Mouse (Mus musculus): ENCODE measurements around the gene Anapc15-ps. TPM values are rescaled to one million over a fixed set of nuclear protein-coding genes. Genes with fewer than 3 reads are reported as not detected.
A peak's percentile ranks its signal among the peaks of the same experiment; 100 is the strongest.

Anapc15-ps gene
- polyA plus RNA-seq, 1 experiment from 2014 or later, result not detected

DNA sequence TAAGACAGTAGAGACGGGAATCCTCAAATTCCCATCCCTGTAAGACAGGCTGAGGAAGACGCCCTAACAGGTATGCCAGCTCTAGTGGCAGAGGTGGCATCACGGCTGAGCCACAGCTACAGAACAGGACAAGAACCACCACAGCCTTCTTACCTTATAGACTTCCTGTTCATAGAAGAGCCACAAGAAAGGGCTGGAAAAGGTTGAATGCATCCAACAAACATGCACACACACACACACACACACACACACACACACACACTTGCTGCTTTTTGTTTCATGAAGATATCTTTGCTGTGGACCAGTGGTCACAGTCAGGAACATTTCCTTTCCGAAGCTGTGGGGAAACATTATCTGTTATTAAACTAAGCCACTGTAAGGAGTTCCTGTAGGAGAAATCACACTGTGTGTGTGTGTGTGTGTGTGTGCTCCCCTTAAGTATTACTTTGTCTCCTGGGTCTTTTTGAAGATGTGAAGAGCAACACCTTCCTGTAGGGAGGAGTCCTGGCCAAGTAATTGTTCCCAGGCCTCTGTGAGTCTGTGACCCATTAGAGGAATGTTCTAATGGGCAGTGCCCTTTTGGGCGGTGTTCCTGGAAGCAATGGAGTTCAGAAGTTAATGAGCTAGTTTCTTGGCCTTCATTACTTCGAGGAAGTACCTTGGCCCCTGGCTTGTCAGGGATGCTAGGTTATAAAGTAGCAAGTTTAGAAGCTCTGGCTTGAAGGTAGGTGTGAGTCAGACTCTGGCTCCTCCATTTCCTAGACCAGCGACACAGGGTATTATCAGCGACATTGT, 25.9 kb upstream of the Anapc15-ps start:
- no peak for DNase-seq (ENCODE audit: low spot score)
- H3K27me3 ChIP-seq (ENCODE audit: control insufficient read depth, insufficient read depth, low read length), result no peaks in the 10 kb centered on the region
- no peak overlapping the region for H3K27ac ChIP-seq (ENCODE audit: low read depth, low read length)
- no peaks in the 10 kb centered on the region for H3K9me3 ChIP-seq (ENCODE audit: control insufficient read depth, low read length)
- H3K4me3 ChIP-seq (ENCODE audit: low read depth, low read length), result no peak overlapping the region
- no peaks in the 10 kb centered on the region for H3K4me1 ChIP-seq (replicated peaks; ENCODE audit: control insufficient read depth, insufficient read depth, low read length)
- H3K9ac ChIP-seq (ENCODE audit: low read length), result no peak overlapping the region
- no peak overlapping the region for H3K4me2 ChIP-seq (ENCODE audit: low read depth, low read length, severe bottlenecking)
- no peaks in the 10 kb centered on the region for H3K36me3 ChIP-seq (ENCODE audit: control insufficient read depth, insufficient read depth, low read length)
- WGBS, result 88% methylated on average over 8 of the region's 8 CpGs
- no peak for ATAC-seq (replicated peaks; ENCODE audit: low FRiP score)

DNA sequence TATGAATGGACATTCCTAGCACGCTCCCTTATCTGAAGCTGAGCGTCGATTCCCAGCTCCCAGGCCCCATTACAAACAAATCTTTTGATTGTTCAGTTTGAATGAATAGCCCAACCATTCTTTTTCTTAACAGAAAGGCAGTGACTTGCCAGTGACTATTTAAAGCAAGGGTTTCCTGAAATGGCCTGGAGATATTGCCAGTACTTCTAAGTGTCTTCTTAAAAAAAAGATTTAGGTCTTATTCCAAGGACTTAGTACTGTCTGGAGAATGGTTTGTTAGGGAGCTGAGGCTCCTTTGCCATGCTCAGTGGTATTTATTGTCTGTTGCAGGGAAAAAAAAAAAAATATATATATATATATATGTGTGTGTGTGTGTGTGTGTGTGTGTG, 23.0 kb upstream of the Anapc15-ps start:
- WGBS, result 47% methylated on average over 3 of the region's 3 CpGs
- Histone ChIP-seq H3K4me3 (ENCODE audit: low read depth, low read length) (no peak overlapping the region), H3K9ac (ENCODE audit: low read length) (no peak overlapping the region), H3K4me1 (replicated peaks; ENCODE audit: control insufficient read depth, insufficient read depth, low read length) (no peaks in the 10 kb centered on the region), H3K27ac (ENCODE audit: low read depth, low read length) (no peak overlapping the region), H3K4me2 (ENCODE audit: low read depth, low read length, severe bottlenecking) (no peak overlapping the region), H3K27me3 (ENCODE audit: control insufficient read depth, insufficient read depth, low read length) (no peaks in the 10 kb centered on the region), H3K9me3 (ENCODE audit: control insufficient read depth, low read length) (no peaks in the 10 kb centered on the region), H3K36me3 (ENCODE audit: control insufficient read depth, insufficient read depth, low read length) (no peaks in the 10 kb centered on the region)
- DNase-seq (ENCODE audit: low spot score) (peak; percentile 4), ATAC-seq (replicated peaks; ENCODE audit: low FRiP score) (no peak)

DNA sequence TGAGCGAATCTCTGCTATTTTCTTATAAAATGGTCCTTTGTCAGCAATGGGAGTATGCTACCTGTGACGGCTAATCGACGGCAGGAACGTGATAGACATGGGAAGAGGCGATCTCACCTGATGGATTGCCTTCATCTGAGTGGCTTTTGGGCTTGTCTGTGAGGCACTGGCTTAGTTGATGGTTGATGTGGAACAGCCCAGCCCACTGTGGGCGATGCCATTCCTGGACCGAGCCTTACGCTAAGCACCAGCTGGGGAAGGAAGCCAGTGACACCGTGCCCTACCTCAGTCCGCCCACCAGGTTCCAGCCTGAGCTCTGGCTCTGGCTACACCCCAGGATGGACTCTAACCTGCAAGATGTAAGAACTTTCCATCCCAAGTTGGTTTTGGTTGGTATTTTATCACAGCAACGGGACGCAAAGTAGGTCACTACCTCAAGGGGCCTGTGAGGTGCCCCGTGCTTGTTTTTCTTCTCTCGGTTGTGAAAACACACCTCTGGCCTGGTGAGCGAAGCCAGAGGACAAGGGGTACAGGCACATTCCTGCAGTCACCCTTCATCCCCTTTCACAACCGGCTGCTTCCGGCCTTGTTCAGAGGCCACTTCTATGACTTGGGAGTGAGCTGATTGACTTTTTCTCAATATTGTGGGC, 22.5 kb upstream of the Anapc15-ps start:
- Histone ChIP-seq H3K4me2 (ENCODE audit: low read depth, low read length, severe bottlenecking) (no peak overlapping the region), H3K4me3 (ENCODE audit: low read depth, low read length) (no peak overlapping the region), H3K36me3 (ENCODE audit: control insufficient read depth, insufficient read depth, low read length) (no peaks in the 10 kb centered on the region), H3K9me3 (ENCODE audit: control insufficient read depth, low read length) (no peaks in the 10 kb centered on the region), H3K4me1 (replicated peaks; ENCODE audit: control insufficient read depth, insufficient read depth, low read length) (no peaks in the 10 kb centered on the region), H3K27ac (ENCODE audit: low read depth, low read length) (no peak overlapping the region), H3K27me3 (ENCODE audit: control insufficient read depth, insufficient read depth, low read length) (no peaks in the 10 kb centered on the region), H3K9ac (ENCODE audit: low read length) (no peak overlapping the region)
- ATAC-seq (replicated peaks; ENCODE audit: low FRiP score), result no peak
- WGBS, result 85% methylated on average over 18 of the region's 18 CpGs
- no peak for DNase-seq (ENCODE audit: low spot score)

DNA sequence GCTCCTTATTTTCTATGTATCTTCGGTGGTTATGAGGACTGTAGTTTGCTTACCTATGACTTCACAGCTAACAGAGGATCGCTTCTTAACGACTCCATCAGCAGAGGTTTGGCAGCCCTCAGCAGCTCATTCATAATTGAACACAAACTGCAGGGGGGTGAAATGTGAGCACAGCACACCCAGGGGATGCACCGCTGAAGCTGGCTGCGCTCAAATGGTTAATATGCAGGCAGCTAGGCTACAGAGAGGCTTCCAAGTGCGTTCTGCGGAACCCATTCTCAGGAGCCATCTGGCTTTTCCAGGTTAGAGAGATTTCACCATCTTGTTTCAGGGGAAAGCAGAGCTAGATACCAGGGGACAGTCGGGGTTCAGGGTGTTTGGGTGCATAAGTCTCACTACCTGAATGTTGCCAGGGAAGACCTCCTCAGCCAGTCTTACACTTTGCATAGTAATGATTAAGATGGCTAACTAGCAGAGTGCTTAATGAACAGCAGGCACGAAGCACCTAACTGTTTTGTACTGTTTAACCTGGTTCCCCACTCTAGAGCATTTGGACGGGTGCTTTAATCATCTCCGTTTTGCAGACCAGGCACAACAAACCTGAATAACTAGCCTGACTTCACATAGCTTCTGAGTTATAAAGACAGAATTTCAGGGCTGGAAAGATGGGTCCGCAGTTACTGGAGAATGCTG, 21.5 kb upstream of the Anapc15-ps start:
- WGBS, result 68% methylated on average over 12 of the region's 12 CpGs

DNA sequence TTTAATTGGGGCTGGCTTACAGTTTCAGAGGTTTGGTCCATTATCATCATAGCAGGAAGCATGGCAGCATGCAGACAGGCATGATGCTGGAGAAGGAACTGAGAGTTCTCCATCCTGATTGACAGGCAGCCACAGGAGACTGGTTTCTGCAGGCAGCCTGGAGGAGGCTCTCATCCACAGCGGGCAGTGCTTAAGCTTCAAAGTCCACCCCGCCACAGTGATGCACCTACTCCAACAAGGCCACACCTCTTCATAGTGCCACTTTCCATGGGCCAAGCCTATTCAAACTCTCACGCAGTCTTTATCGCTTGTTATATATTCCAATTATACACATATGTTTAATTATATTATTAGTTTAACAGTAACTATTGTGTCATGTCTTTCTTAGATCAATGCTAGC, 18.1 kb upstream of the Anapc15-ps start:
- 96% methylated on average over 4 of the region's 4 CpGs for WGBS
- Histone ChIP-seq H3K4me1 (replicated peaks; ENCODE audit: control insufficient read depth, insufficient read depth, low read length) (no peaks in the 10 kb centered on the region), H3K9me3 (ENCODE audit: control insufficient read depth, low read length) (no peaks in the 10 kb centered on the region), H3K9ac (ENCODE audit: low read length) (no peak overlapping the region), H3K4me2 (ENCODE audit: low read depth, low read length, severe bottlenecking) (no peak overlapping the region), H3K27ac (ENCODE audit: low read depth, low read length) (no peak overlapping the region), H3K4me3 (ENCODE audit: low read depth, low read length) (no peak overlapping the region), H3K36me3 (ENCODE audit: control insufficient read depth, insufficient read depth, low read length) (no peaks in the 10 kb centered on the region), H3K27me3 (ENCODE audit: control insufficient read depth, insufficient read depth, low read length) (no peaks in the 10 kb centered on the region)
- no peak for ATAC-seq (replicated peaks; ENCODE audit: low FRiP score)
- DNase-seq (ENCODE audit: low spot score), result no peak

More for the DNA sequence above, 21.5 kb upstream of the Anapc15-ps start:
- no peak overlapping the region for H3K27ac ChIP-seq (ENCODE audit: low read depth, low read length)
- no peak overlapping the region for H3K4me2 ChIP-seq (ENCODE audit: low read depth, low read length, severe bottlenecking)
- no peaks in the 10 kb centered on the region for H3K27me3 ChIP-seq (ENCODE audit: control insufficient read depth, insufficient read depth, low read length)
- no peaks in the 10 kb centered on the region for H3K9me3 ChIP-seq (ENCODE audit: control insufficient read depth, low read length)
- no peak overlapping the region for H3K4me3 ChIP-seq (ENCODE audit: low read depth, low read length)
- no peak overlapping the region for H3K9ac ChIP-seq (ENCODE audit: low read length)
- ATAC-seq (replicated peaks; ENCODE audit: low FRiP score) (no peak), DNase-seq (ENCODE audit: low spot score) (no peak)
- no peaks in the 10 kb centered on the region for H3K36me3 ChIP-seq (ENCODE audit: control insufficient read depth, insufficient read depth, low read length)
- H3K4me1 ChIP-seq (replicated peaks; ENCODE audit: control insufficient read depth, insufficient read depth, low read length), result no peaks in the 10 kb centered on the region

DNA sequence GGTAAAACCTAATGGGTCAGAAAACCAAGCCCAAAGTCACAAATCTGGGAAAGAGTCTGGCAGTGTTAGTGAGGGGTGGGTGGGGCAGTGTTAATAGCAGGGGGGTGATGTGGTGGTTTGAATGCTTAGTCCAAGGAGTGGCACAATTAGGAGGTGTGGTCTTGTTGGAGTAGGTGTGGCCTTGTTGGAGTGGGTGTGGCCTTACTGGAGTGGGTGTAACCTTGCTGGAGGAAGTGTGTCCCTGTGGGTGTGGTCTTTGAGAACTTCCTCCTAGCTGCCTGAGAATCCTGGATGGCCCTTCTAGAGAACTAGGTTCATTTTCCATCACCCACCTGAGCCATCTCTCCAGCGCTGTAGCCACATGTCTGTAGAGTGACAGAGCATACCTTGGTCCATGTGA, 16.6 kb upstream of the Anapc15-ps start:
- DNase-seq (ENCODE audit: low spot score) (no peak), ATAC-seq (replicated peaks; ENCODE audit: low FRiP score) (no peak)
- Histone ChIP-seq H3K9me3 (ENCODE audit: control insufficient read depth, low read length) (no peaks in the 10 kb centered on the region), H3K36me3 (ENCODE audit: control insufficient read depth, insufficient read depth, low read length) (no peaks in the 10 kb centered on the region), H3K4me2 (ENCODE audit: low read depth, low read length, severe bottlenecking) (no peak overlapping the region), H3K27me3 (ENCODE audit: control insufficient read depth, insufficient read depth, low read length) (no peaks in the 10 kb centered on the region), H3K27ac (ENCODE audit: low read depth, low read length) (no peak overlapping the region), H3K4me3 (ENCODE audit: low read depth, low read length) (no peak overlapping the region), H3K4me1 (replicated peaks; ENCODE audit: control insufficient read depth, insufficient read depth, low read length) (no peaks in the 10 kb centered on the region), H3K9ac (ENCODE audit: low read length) (no peak overlapping the region)
- WGBS, result 80% methylated on average over 1 of the region's 1 CpGs

DNA sequence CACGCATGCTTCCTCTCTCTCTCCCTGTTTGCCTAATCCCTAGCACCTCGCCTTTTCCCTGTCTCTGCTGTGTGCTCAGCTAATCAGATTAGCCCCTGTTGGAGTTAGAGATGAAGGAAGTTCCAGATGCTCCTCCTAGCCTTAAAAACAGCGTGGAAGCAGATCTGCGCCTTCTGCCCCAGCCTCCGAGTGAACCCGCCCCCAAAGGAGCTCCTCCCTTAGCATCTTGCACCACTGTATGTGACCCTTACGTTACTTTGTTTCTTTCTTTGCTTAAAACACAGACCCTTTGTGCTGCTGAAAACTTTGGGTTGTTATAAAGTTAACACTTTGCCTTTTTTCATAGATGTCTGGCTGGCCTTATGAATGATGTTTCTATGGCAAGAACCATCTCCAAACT, 15.8 kb upstream of the Anapc15-ps start:
- 79% methylated on average over 7 of the region's 7 CpGs for WGBS
- no peak overlapping the region for H3K9ac ChIP-seq (ENCODE audit: low read length)
- no peaks in the 10 kb centered on the region for H3K4me1 ChIP-seq (replicated peaks; ENCODE audit: control insufficient read depth, insufficient read depth, low read length)
- H3K4me3 ChIP-seq (ENCODE audit: low read depth, low read length), result no peak overlapping the region
- no peaks in the 10 kb centered on the region for H3K36me3 ChIP-seq (ENCODE audit: control insufficient read depth, insufficient read depth, low read length)
- H3K9me3 ChIP-seq (ENCODE audit: control insufficient read depth, low read length), result no peaks in the 10 kb centered on the region
- DNase-seq (ENCODE audit: low spot score), result no peak
- no peak for ATAC-seq (replicated peaks; ENCODE audit: low FRiP score)
- no peak overlapping the region for H3K4me2 ChIP-seq (ENCODE audit: low read depth, low read length, severe bottlenecking)
- no peaks in the 10 kb centered on the region for H3K27me3 ChIP-seq (ENCODE audit: control insufficient read depth, insufficient read depth, low read length)
- no peak overlapping the region for H3K27ac ChIP-seq (ENCODE audit: low read depth, low read length)

DNA sequence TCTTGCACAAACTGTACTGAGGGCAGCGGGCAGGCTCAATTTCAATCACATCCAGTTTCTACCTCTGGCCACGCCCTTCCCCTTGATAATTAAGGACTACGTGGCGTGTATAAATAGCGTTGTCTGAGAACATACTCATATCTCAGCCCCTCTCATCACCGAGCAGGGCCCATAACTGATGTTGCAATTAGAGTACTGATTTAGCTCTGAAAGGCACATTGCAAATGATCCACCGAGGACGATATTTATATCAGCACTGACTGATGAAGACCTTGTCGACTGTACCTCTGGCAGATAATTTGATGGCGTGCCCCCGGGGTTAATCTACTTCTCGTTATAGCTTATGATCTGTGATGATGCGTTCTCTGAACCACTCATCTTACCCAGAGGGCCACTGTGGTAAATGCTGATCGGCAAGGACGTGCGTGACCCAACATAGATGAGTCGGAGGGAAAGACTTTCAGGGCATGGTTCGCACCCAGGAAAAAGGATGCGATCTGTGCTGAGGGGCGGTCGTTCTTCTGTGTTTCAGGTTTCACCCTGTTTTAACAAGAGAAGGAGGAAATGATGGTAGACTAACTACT, 14.4 kb upstream of the Anapc15-ps start:
- Histone ChIP-seq H3K9ac (ENCODE audit: low read length) (no peak overlapping the region), H3K27me3 (ENCODE audit: control insufficient read depth, insufficient read depth, low read length) (no peaks in the 10 kb centered on the region), H3K4me2 (ENCODE audit: low read depth, low read length, severe bottlenecking) (no peak overlapping the region), H3K36me3 (ENCODE audit: control insufficient read depth, insufficient read depth, low read length) (no peaks in the 10 kb centered on the region), H3K9me3 (ENCODE audit: control insufficient read depth, low read length) (no peaks in the 10 kb centered on the region), H3K4me3 (ENCODE audit: low read depth, low read length) (no peak overlapping the region), H3K4me1 (replicated peaks; ENCODE audit: control insufficient read depth, insufficient read depth, low read length) (no peaks in the 10 kb centered on the region), H3K27ac (ENCODE audit: low read depth, low read length) (no peak overlapping the region)
- WGBS, result 89% methylated on average over 21 of the region's 21 CpGs
- no peak for DNase-seq (ENCODE audit: low spot score)
- ATAC-seq (replicated peaks; ENCODE audit: low FRiP score), result no peak
